Mouse (Mus musculus) heart, postnatal 36 days (tissue): ENCODE measurements around the gene Cbx1. TPM values are rescaled to one million over a fixed set of nuclear protein-coding genes. Genes with fewer than 3 reads are reported as not detected.

ENCODE experiments used
- DNase-seq, 2 experiments: peaks; one replicate each; pipeline ENCODE4 v3.0.0; 2021 to 2022
- intact Hi-C: fragments of 180-260 bp; cut with DNase I; formaldehyde crosslinking; loops from one replicate; pipeline ENCODE4 v1.15.1; 2025
- total RNA-seq, 2 experiments: library from RNA; stranded (reverse); gene quantifications; 2 replicates each; pipeline ENCODE4 v1.2.3; 2021

Gene Cbx1
- 10 to 100 TPM; 32.5 to 35.2 TPM for total RNA-seq

- peak; percentile 90 to 94 for DNase-seq
- intact Hi-C loops = loop anchor here (1.0 kb wide), 1 partner anchor 40 kb away; the partner anchor contains the start of gene Nfe2l1
These were observed at the start of gene Cbx1 for GRCm38 (mm10) chr11:96788871-96789795. TSS of gene Cbx1 (plus strand) at chr11:96789127.

GRCm38 (mm10) chr11:96740796-96741195 is 48.1 kb upstream of the Cbx1 start:
- DNase-seq = no peak
- intact Hi-C loops = no loop called here

- DNase-seq = no peak
- intact Hi-C loops = no loop called here
These were observed 46.9 kb upstream of the Cbx1 start for GRCm38 (mm10) chr11:96741995-96742394.

- no peak for DNase-seq
- intact Hi-C loops = no loop called here
These were observed 45.9 kb upstream of the Cbx1 start for GRCm38 (mm10) chr11:96743000-96743399.

GRCm38 (mm10) chr11:96743891-96744290 is 45.0 kb upstream of the Cbx1 start:
- intact Hi-C loops = no loop called here
- no peak for DNase-seq

GRCm38 (mm10) chr11:96746648-96747047 is 42.3 kb upstream of the Cbx1 start:
- intact Hi-C loops = no loop called here
- DNase-seq = no peak

GRCm38 (mm10) chr11:96747555-96747954 is 41.4 kb upstream of the Cbx1 start:
- intact Hi-C loops = no loop called here
- DNase-seq = no peak

GRCm38 (mm10) chr11:96755298-96755697 is 33.6 kb upstream of the Cbx1 start:
- no peak for DNase-seq
- intact Hi-C loops = loop anchor here (5.0 kb wide), 1 partner anchor 152 kb away; no protein-coding TSS in a partner anchor

GRCm38 (mm10) chr11:96757421-96757820 is 31.5 kb upstream of the Cbx1 start:
- no peak for DNase-seq
- intact Hi-C loops = loop anchor here (5.0 kb wide), 1 partner anchor 150 kb away; no protein-coding TSS in a partner anchor

- intact Hi-C loops = loop anchor here (5.0 kb wide), 1 partner anchor 149 kb away; no protein-coding TSS in a partner anchor
- DNase-seq = no peak
These were observed 30.5 kb upstream of the Cbx1 start for GRCm38 (mm10) chr11:96758402-96758801.

- intact Hi-C loops = loop anchor here (1.0 kb wide), 1 partner anchor 101 kb away; no protein-coding TSS in a partner anchor
- peak in 1 of 2 experiments; percentile 58 for DNase-seq
These were observed 28.9 kb upstream of the Cbx1 start for GRCm38 (mm10) chr11:96760042-96760441.

GRCm38 (mm10) chr11:96761984-96762383 is 26.9 kb upstream of the Cbx1 start:
- DNase-seq = no peak
- intact Hi-C loops = no loop called here

GRCm38 (mm10) chr11:96762742-96763470 is 26.0 kb upstream of the Cbx1 start:
- intact Hi-C loops = no loop called here

GRCm38 (mm10) chr11:96764511-96765350 is 24.2 kb upstream of the Cbx1 start:
- intact Hi-C loops = no loop called here
- DNase-seq = no peak

More at GRCm38 (mm10) chr11:96762742-96763470, 26.0 kb upstream of the Cbx1 start:
- no peak for DNase-seq

GRCm38 (mm10) chr11:96765645-96766044 is 23.3 kb upstream of the Cbx1 start:
- intact Hi-C loops = no loop called here
- DNase-seq = peak in 1 of 2 experiments; percentile 25

- no peak for DNase-seq
- intact Hi-C loops = no loop called here
These were observed 22.4 kb upstream of the Cbx1 start for GRCm38 (mm10) chr11:96766555-96766954.

- no peak for DNase-seq
- intact Hi-C loops = no loop called here
These were observed 21.8 kb upstream of the Cbx1 start for GRCm38 (mm10) chr11:96767096-96767495.

GRCm38 (mm10) chr11:96768240-96768639 is 20.7 kb upstream of the Cbx1 start:
- intact Hi-C loops = no loop called here
- no peak for DNase-seq

- no peak for DNase-seq
- intact Hi-C loops = no loop called here
These were observed 17.5 kb upstream of the Cbx1 start for GRCm38 (mm10) chr11:96771274-96771975.

- no peak for DNase-seq
- intact Hi-C loops = no loop called here
These were observed 16.5 kb upstream of the Cbx1 start for GRCm38 (mm10) chr11:96772413-96772812.
